Mouse (Mus musculus) c-Kit-positive CD71-positive TER-119-positive erythroid progenitor cells, embryonic 14.5 days (primary cell): ENCODE results near the gene Trim10.
A peak's percentile ranks its signal among the peaks of the same experiment; 100 is the strongest.

ENCODE experiments used
- DNase-seq: peaks from one replicate; pipeline ENCODE4 v3.0.0-alpha.2; 2013; ENCODE audit warnings: low spot score

Gene Trim10

DNA sequence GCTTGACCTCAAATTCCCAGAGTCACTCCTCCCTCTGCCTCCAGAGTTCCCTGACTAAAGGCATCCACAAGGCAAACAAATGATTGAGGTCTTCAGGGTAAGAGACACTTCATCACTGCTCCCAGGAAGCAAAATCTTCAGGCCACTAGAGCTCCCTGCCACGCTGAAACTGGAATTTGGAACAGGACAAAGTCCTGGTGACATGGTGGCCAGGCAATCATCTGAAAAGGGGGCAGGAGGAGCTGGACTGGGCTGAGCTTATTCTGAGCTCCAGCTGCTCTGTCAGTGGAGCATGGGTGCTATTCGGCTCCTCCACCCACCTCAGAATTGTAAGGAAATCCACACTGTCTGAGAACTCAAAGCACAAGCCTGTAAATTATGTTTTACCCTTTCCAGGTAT, 42.7 kb downstream of the Trim10 start:
- DNase-seq = no peak

DNA sequence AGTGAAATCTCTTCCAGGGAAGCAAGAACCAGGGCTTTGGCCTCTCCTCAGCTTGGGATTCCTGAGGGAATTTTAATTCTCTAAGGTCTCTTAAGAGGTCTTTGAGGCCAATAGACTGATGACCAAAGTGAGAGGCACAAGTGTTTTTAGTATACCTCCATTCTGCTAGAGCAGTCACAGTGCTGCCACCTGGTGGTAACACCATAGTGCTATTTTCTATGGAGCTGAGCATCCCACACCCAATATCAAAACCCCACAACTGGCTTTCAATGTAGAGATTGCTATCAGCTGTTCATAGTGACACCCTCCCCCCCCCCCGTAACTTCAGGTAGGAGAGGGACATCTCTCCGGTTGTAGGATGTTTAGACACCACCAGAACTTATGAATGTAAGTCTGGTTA, 44.7 kb downstream of the Trim10 start:
- DNase-seq = peak; percentile 70

DNA sequence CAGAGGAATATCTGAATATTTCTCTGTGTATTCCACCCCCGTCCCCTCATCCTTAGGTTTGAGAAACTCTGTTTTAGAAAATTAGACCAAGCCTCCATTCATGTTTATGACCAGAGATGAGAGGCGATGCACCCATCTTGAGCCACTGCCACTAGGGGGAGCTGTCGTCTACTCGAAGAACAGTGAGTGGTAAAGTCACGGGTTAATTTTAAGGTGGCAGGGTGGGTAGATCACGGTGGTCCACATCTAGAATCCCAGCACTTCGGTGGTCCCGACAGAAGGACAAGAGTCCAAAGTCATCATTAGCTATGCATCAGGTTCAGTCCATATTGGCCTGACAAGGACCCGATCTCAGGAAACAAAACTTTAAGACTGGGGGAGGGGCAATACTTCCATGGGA, 45.7 kb downstream of the Trim10 start:
- DNase-seq = peak; percentile 45

DNA sequence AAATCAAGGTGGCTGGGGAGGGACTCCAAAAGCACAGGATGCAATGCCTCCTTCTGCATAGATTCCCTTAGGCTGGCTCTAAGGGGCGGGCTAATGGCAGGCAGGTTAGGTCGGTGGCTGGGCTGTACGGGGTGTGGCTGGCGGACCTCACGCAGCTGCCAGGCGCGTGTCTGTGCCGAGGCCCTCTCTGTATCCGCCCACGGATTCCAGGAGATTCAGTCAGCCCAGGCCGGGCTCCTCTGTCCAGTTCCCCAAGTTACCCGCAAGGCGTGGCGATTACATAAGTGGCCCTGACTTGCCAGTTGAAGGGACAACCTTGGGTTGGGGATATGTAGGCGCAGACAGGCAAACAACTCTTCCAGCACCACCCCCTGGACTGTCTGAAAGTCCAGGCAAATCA, 50.9 kb downstream of the Trim10 start:
- DNase-seq = no peak

DNA sequence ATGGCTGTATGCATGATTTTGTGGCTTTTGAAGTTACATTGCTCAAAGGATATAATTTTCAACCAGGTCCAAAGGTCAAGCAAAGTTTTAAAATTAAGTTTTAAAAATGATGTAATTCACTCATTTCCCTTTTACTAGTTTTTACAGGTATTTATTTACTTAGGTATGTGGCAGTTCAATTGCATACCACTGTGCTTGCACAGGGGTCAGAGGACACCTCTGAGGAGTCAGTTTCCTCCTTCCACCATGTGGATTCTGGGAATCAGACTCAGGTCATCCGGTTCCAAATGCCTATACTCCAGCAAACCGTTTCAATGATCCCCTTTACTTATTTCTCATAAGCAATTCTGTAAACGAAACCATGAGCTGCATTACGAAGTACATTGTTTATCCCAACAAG, 53.3 kb downstream of the Trim10 start:
- DNase-seq = no peak

DNA sequence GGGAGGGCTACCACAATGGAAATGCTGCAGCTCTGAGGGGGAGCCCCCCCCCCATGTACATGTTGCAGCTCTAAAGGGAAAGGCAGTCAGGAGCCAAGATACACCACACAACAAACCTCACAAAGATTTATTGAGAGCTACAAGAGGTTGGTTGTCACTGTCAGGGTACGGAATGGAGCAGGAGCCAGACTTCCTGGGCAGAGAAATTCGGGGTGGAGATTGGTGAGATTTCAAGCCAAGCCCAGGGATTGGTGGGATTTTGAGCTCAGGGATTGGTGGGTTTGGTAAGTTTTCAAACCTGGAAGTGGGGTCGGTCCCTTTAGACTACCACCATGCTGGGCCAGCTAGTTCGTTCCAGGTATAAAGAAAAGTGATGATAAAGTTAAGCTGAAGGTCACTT, 54.1 kb downstream of the Trim10 start:
- DNase-seq = no peak
